Mouse (Mus musculus) heart, embryonic 16.5 days (tissue): ENCODE measurements around the gene Slc10a1. TPM values are rescaled to one million over a fixed set of nuclear protein-coding genes. Genes with fewer than 3 reads are reported as not detected.

ENCODE experiments used
- ATAC-seq: fragments of 200-750 bp; cut with Nextera tagmentation; replicated peaks from 2 replicates; pipeline ENCODE4 v1.8.0; 2017; ENCODE audit warnings: moderate number of reproducible peaks; ENCODE audit not compliant: insufficient read depth, low FRiP score; ENCODE audit errors: extremely low read depth
- H3K27ac ChIP-seq: fragments of 300-500 bp; sonication (generic); 2 replicates; pipeline ENCODE4 v1.5.1; 2014; ENCODE audit warnings: mild to moderate bottlenecking, low read length, control low read depth, moderate library complexity
- H3K27me3 ChIP-seq: fragments of 300-500 bp; sonication (generic); 2 replicates; pipeline ENCODE4 v1.6.1; 2014; ENCODE audit warnings: low read length, mixed read lengths; ENCODE audit not compliant: control insufficient read depth, insufficient read depth
- H3K36me3 ChIP-seq: fragments of 300-500 bp; sonication (generic); 2 replicates; pipeline ENCODE4 v1.6.1; 2014; ENCODE audit not compliant: control insufficient read depth, insufficient read depth
- H3K4me1 ChIP-seq: fragments of 300-500 bp; sonication (generic); 2 replicates; pipeline ENCODE4 v1.6.1; 2014; ENCODE audit warnings: low read length, mixed read lengths; ENCODE audit not compliant: control insufficient read depth, insufficient read depth
- H3K4me2 ChIP-seq: fragments of 300-500 bp; sonication (generic); 2 replicates; pipeline ENCODE4 v1.6.1; 2014; ENCODE audit warnings: low read depth, mild to moderate bottlenecking, control low read depth, low read length
- H3K4me3 ChIP-seq: fragments of 300-500 bp; sonication (generic); 2 replicates; pipeline ENCODE4 v1.5.1; 2014; ENCODE audit warnings: mild to moderate bottlenecking, control low read depth, low read length
- H3K9ac ChIP-seq: fragments of 300-500 bp; sonication (generic); 2 replicates; pipeline ENCODE4 v1.6.1; 2014; ENCODE audit warnings: low read length, control low read depth
- H3K9me3 ChIP-seq: fragments of 300-500 bp; sonication (generic); replicated peaks from 2 replicates; pipeline ENCODE4 v1.6.1; 2016; ENCODE audit warnings: low read length; ENCODE audit not compliant: control insufficient read depth
- WGBS: fragments of 180-500 bp; shearing (Covaris S2); extraction: QIAGEN DNeasy Blood & Tissue Kit; methylation state at CpG from one replicate; pipeline ENCODE4 v1.1.7; 2014; 5-methylcytosine and 5-hydroxymethylcytosine counted together
- polyA plus RNA-seq: library from polyadenylated mRNA; unstranded; fragments of >200 nt; fragmentation: Nextera tagmentation; extraction: Ambion mirVana; gene quantifications from 2 replicates; pipeline ENCODE4 v1.2.1, GENCODE M21; 2015

The Slc10a1 gene
- polyA plus RNA-seq, 1 experiment from 2014 or later, result 0.35 TPM

DNA sequence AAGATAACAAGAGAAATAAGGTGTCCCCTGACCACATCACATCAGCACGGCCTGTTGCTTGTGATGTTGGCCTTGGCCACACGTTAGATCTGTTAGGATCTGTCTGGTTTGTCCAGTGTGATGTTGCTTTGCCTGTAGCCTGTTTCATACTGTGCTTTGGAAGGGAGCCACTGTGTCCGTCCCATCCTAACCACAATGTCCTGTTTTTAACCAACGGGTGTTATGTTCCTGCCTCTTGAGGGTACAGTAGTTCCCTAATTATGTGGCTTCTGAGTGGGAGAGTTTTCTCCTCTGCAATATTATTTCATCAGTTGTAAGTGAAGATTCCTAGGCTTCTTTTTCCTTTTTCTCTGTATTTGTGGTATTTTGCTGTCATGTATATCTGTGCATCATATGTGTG is 26.8 kb upstream of the Slc10a1 start:
- WGBS, result 74% methylated on average over 4 of the region's 4 CpGs
- ATAC-seq, result no peak
- Histone ChIP-seq H3K27me3 (peaks cover 19% of the 10 kb centered on the region), H3K36me3 (no peaks in the 10 kb centered on the region), H3K9me3 (peaks cover 5% of the 10 kb centered on the region; the same call in 1 of the 2 replicates), H3K27ac (no peak overlapping the region), H3K4me2 (no peak overlapping the region), H3K9ac (no peak overlapping the region), H3K4me3 (no peak overlapping the region), H3K4me1 (no peaks in the 10 kb centered on the region)

GRCm38 (mm10) chr12:80993773-80994172 is 25.3 kb upstream of the Slc10a1 start:
- Histone ChIP-seq H3K36me3 (no peaks in the 10 kb centered on the region), H3K9ac (no peak overlapping the region), H3K9me3 (peaks cover 5% of the 10 kb centered on the region; the same call in 1 of the 2 replicates), H3K27ac (no peak overlapping the region), H3K4me1 (no peaks in the 10 kb centered on the region), H3K4me2 (no peak overlapping the region), H3K27me3 (peaks cover 6% of the 10 kb centered on the region; the same call in 1 of the 2 replicates), H3K4me3 (no peak overlapping the region)
- WGBS, result 73% methylated on average over 1 of the region's 1 CpGs
- ATAC-seq, result no peak

- no peak overlapping the region for H3K4me3 ChIP-seq
- no peak overlapping the region for H3K27ac ChIP-seq
- peaks cover 5% of the 10 kb centered on the region; the same call in 1 of the 2 replicates for H3K9me3 ChIP-seq
- H3K36me3 ChIP-seq, result no peaks in the 10 kb centered on the region
- no peak for ATAC-seq
- 71% methylated on average over 8 of the region's 8 CpGs for WGBS
- 0 out of 2 replicates have a peak, but pooled peaks cover 2% of the 10 kb centered on the region for H3K27me3 ChIP-seq
- H3K9ac ChIP-seq, result no peak overlapping the region
- H3K4me2 ChIP-seq, result no peak overlapping the region
- no peaks in the 10 kb centered on the region for H3K4me1 ChIP-seq
These were observed 24.1 kb upstream of the Slc10a1 start for GRCm38 (mm10) chr12:80992540-80993122.

GRCm38 (mm10) chr12:80991806-80992205 is 23.3 kb upstream of the Slc10a1 start:
- peaks cover 5% of the 10 kb centered on the region; the same call in 1 of the 2 replicates for H3K9me3 ChIP-seq
- H3K4me2 ChIP-seq, result no peak overlapping the region
- H3K4me3 ChIP-seq, result no peak overlapping the region
- H3K27ac ChIP-seq, result no peak overlapping the region
- ATAC-seq, result no peak
- H3K27me3 ChIP-seq, result no peaks in the 10 kb centered on the region
- no peaks in the 10 kb centered on the region for H3K36me3 ChIP-seq
- H3K4me1 ChIP-seq, result no peaks in the 10 kb centered on the region
- 76% methylated on average over 10 of the region's 10 CpGs for WGBS
- no peak overlapping the region for H3K9ac ChIP-seq

DNA sequence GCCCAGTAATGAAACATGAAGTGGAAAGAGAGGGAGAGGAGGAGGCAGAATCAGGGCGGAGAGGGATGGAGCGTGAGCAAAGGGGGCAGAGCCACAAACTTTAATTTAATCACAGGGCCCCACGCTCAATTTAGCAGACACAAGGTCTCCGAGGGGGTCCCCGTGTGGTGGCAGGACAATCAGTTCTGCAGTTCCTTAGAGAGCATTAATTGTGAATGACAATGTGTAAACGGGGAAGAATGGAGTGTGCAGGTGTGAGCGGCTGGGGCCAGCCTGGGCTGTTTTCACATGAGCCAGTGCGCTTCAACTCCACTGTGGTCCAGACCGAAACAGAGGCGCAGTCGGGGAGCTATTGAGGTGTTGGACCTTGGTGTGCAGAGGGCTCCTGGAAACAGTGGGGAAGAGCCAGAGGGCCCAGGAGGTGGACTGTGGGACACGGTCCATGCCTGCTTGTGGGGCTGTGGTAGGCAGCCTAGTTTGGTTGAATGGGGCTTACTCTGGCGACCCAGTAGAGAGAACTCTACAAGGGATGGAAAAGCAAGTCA is 22.5 kb upstream of the Slc10a1 start:
- no peak for ATAC-seq
- WGBS, result 87% methylated on average over 13 of the region's 13 CpGs

DNA sequence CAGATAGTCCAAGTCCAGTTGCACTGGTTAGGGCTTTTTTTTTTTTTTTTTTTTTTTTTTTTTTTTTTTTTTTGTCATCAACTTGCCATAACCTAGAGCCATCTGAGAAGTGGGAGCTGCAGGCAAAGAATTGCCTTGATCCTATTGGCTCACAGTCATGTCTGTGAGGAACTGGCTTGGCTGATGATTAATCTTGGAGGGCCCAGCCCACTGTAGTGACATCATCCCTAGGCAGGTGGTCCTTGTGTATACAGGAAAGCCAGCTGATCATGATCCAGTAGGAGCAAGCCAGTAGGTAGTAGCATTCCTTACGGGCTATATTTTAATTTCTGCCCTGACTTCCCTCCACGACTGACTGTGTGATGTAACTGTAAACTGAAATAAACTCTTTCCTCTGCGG is 19.8 kb upstream of the Slc10a1 start:
- H3K4me3 ChIP-seq, result no peak overlapping the region
- no peaks in the 10 kb centered on the region for H3K36me3 ChIP-seq
- H3K4me2 ChIP-seq, result no peak overlapping the region
- H3K27ac ChIP-seq, result no peak overlapping the region
- H3K27me3 ChIP-seq, result no peaks in the 10 kb centered on the region
- no peak overlapping the region for H3K9ac ChIP-seq
- 91% methylated on average over 3 of the region's 3 CpGs for WGBS
- ATAC-seq, result no peak
- H3K4me1 ChIP-seq, result no peaks in the 10 kb centered on the region
- H3K9me3 ChIP-seq, result no peaks in the 10 kb centered on the region

More for the DNA sequence above, 22.5 kb upstream of the Slc10a1 start:
- no peak overlapping the region for H3K4me3 ChIP-seq
- H3K4me1 ChIP-seq, result no peaks in the 10 kb centered on the region
- H3K27ac ChIP-seq, result no peak overlapping the region
- peaks cover 5% of the 10 kb centered on the region; the same call in 1 of the 2 replicates for H3K9me3 ChIP-seq
- H3K36me3 ChIP-seq, result no peaks in the 10 kb centered on the region
- no peaks in the 10 kb centered on the region for H3K27me3 ChIP-seq
- H3K4me2 ChIP-seq, result no peak overlapping the region
- no peak overlapping the region for H3K9ac ChIP-seq

- Histone ChIP-seq H3K4me2 (no peak overlapping the region), H3K4me1 (no peaks in the 10 kb centered on the region), H3K27me3 (no peaks in the 10 kb centered on the region), H3K9ac (no peak overlapping the region), H3K36me3 (no peaks in the 10 kb centered on the region), H3K9me3 (no peaks in the 10 kb centered on the region), H3K27ac (no peak overlapping the region), H3K4me3 (no peak overlapping the region)
- ATAC-seq, result no peak
- 76% methylated on average over 4 of the region's 4 CpGs for WGBS
These were observed 18.1 kb upstream of the Slc10a1 start for GRCm38 (mm10) chr12:80986628-80987027.

DNA sequence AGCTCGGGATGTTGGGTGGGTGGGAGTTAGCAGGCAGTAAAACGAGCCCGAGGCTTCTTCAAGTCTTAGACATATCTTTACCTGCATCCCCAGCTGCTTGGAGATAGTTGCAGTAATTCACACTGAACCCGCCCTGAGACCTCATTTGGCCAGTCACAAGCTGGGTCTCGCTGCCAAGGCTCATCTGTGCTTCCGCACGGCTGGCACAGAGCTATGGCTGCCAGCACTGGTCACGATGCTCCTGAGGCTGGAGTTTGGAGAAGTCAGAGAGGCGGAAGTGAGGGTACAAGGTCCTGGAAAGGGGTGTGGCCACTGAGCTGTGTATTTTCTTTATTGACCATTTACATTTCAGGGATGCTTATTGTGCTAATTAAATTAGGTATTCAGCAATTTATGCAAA is 15.2 kb upstream of the Slc10a1 start:
- Histone ChIP-seq H3K4me1 (no peaks in the 10 kb centered on the region), H3K9ac (no peak overlapping the region), H3K27ac (no peak overlapping the region), H3K4me3 (no peak overlapping the region), H3K4me2 (no peak overlapping the region), H3K9me3 (no peaks in the 10 kb centered on the region), H3K36me3 (no peaks in the 10 kb centered on the region), H3K27me3 (no peaks in the 10 kb centered on the region)
- no peak for ATAC-seq
- WGBS, result 62% methylated on average over 9 of the region's 9 CpGs

- Histone ChIP-seq H3K4me1 (no peaks in the 10 kb centered on the region), H3K9ac (no peak overlapping the region), H3K36me3 (no peaks in the 10 kb centered on the region), H3K9me3 (no peaks in the 10 kb centered on the region), H3K4me3 (no peak overlapping the region), H3K27me3 (no peaks in the 10 kb centered on the region), H3K27ac (no peak overlapping the region), H3K4me2 (no peak overlapping the region)
- WGBS, result under 1% methylated on average over 7 of the region's 7 CpGs
- ATAC-seq, result no peak
These were observed 13.8 kb upstream of the Slc10a1 start for GRCm38 (mm10) chr12:80982326-80982725.
